Mouse (Mus musculus): ENCODE results near the gene Btbd9.
"Not testable (repeated sequence)": the region's sequence is repeated elsewhere in the genome, so short reads cannot be mapped to it uniquely, and the experiment has no call there.

Btbd9 gene

DNA sequence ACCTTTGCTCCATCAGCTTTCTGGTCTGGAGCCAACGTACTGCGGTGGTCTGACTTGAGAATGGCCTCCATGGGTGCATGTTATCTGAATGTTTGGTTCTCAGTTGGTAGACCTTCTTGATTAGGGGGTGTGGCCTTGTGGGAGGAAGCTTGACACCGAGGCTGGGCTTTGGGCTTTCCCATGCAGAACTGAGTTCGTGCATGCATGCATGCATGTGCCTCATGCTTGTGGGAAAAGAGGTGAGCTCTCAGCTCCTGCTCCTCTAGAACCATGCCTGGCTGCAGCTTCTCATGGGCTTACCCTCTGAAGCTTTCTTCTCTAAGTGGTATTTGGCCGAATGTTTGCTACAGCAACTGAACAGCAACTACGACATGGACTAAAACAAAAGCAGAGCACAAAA, 64.9 kb downstream of the Btbd9 start:
- TF ChIP-seq NANOG (IDR thresholded peaks at IDR 0.05; ENCODE audit: borderline replicate concordance, low read length) (no peak), POU5F1 (IDR thresholded peaks at IDR 0.05; ENCODE audit: borderline replicate concordance, low read length) (no peak), CTCF (conservative IDR thresholded peaks at IDR 0.05; ENCODE audit: low read length) (no peak)
- Histone ChIP-seq H3K27me3 (ENCODE audit: insufficient read depth, low read length) (no peaks in the 10 kb centered on the region), H3K36me3 (ENCODE audit: insufficient read depth, low read length) (peaks cover 34% of the 10 kb centered on the region), H3K4me1 (replicated peaks; ENCODE audit: low read depth, low read length) (peaks cover 6% of the 10 kb centered on the region; the same call in 1 of the 2 replicates), H3K9me3 (ENCODE audit: low read length) (no peaks in the 10 kb centered on the region), H3K4me3 (replicated peaks; ENCODE audit: low read length) (no peak overlapping the region)

DNA sequence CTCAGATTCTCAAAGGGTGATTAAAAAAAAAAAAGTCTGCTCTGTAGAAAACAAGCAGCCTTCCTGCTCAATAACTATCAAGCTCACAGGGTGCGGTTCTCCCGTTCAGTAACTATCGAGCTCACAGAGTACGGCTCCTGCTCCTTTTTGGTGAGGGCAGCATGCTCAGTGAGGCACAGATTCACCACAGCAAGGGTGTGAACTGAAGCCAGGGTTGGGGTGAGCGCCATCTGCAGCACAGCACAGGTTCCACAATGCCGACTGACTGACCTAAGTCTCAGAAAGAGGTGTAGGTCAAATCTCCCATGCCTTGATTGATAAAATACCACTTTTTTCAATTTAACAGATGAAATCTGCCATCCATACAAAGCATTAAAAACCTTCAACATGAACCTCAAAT, 66.1 kb downstream of the Btbd9 start:
- no peak overlapping the region for H3K4me3 ChIP-seq (replicated peaks; ENCODE audit: low read length)
- H3K36me3 ChIP-seq (ENCODE audit: insufficient read depth, low read length), result peaks cover 27% of the 10 kb centered on the region
- no peaks in the 10 kb centered on the region for H3K27me3 ChIP-seq (ENCODE audit: insufficient read depth, low read length)
- no peaks in the 10 kb centered on the region for H3K9me3 ChIP-seq (ENCODE audit: low read length)
- TF ChIP-seq CTCF (conservative IDR thresholded peaks at IDR 0.05; ENCODE audit: low read length) (peak; percentile 48), POU5F1 (IDR thresholded peaks at IDR 0.05; ENCODE audit: borderline replicate concordance, low read length) (no peak)
- H3K4me1 ChIP-seq (replicated peaks; ENCODE audit: low read depth, low read length), result peaks cover 6% of the 10 kb centered on the region; the same call in 1 of the 2 replicates

DNA sequence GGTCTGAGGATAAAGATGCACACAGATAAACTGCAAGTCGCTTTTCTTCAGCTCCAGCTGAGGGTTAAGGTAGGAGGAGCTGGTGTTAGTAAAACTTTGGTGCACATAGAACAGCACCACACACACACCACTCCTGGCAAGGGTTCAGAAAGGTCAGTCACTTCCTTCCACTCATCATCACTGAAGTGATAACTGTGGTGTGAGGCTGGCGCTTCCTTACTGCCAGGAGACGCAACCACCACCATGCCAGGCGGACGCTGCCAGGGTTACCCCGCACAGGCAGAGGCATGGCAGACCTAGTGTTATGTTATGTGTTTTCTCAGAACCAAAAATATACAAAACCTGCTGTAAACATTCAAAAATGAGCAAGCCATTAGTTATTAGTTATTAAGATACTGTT, 66.6 kb downstream of the Btbd9 start:
- Histone ChIP-seq H3K4me1 (replicated peaks; ENCODE audit: low read depth, low read length) (peaks cover 6% of the 10 kb centered on the region; the same call in 1 of the 2 replicates), H3K4me3 (replicated peaks; ENCODE audit: low read length) (no peak overlapping the region), H3K27me3 (ENCODE audit: insufficient read depth, low read length) (no peaks in the 10 kb centered on the region), H3K9me3 (ENCODE audit: low read length) (no peaks in the 10 kb centered on the region), H3K36me3 (ENCODE audit: insufficient read depth, low read length) (peaks cover 28% of the 10 kb centered on the region)
- TF ChIP-seq CTCF (conservative IDR thresholded peaks at IDR 0.05; ENCODE audit: low read length), result no peak
- no peak for TF ChIP-seq NANOG (IDR thresholded peaks at IDR 0.05; ENCODE audit: borderline replicate concordance, low read length)
- no peak for TF ChIP-seq POU5F1 (IDR thresholded peaks at IDR 0.05; ENCODE audit: borderline replicate concordance, low read length)

DNA sequence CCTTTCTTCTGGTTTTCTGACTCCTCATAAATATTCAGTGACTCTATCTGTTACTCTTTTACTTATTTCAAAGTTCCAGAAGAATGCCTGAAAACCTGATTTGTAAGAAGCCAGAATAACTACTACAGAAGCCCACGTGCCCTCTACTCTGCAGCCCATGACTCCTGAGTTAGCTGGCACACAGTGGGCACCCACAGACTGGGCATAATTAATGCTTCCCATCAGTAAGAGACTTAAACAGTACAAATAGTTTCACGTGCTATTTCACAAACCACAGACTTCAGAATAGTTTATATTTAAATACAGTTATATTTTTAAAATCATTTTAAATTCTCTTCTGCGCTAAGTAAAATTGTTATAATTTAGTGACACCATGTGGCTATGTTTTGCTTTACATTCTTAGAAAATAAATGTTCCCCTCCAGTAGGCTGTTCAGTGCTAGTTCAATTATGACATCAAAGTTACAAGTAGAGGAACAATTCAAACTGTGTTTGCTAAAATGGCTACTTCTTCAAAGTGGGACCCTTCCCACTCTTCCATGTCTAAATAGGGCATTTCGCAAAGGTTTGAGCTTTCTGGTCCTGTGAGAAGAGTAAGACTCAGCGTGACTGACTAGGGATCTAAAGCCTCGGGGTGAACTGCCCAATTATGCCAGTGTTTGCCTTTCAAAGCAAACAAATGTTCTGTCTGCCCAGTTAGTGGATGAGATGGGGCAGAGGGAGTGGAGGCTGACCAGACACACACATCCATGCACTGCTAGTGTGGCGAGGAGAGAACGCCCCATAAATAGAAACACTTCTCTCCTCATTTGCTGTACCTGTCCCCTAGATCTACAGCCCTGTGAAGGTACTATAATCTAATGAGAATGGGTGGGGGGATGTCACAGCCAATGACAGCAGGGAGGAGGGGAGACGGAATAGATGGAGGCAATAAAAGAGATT, 68.4 kb downstream of the Btbd9 start:
- H3K27me3 ChIP-seq (ENCODE audit: insufficient read depth, low read length), result no peaks in the 10 kb centered on the region
- H3K4me1 ChIP-seq (replicated peaks; ENCODE audit: low read depth, low read length), result peaks cover 6% of the 10 kb centered on the region; the same call in 1 of the 2 replicates
- H3K4me3 ChIP-seq (replicated peaks; ENCODE audit: low read length), result no peak overlapping the region
- H3K36me3 ChIP-seq (ENCODE audit: insufficient read depth, low read length), result peaks cover 22% of the 10 kb centered on the region
- no peaks in the 10 kb centered on the region for H3K9me3 ChIP-seq (ENCODE audit: low read length)
- TF ChIP-seq NANOG (IDR thresholded peaks at IDR 0.05; ENCODE audit: borderline replicate concordance, low read length) (no peak), POU5F1 (IDR thresholded peaks at IDR 0.05; ENCODE audit: borderline replicate concordance, low read length) (no peak), CTCF (conservative IDR thresholded peaks at IDR 0.05; ENCODE audit: low read length) (no peak)

DNA sequence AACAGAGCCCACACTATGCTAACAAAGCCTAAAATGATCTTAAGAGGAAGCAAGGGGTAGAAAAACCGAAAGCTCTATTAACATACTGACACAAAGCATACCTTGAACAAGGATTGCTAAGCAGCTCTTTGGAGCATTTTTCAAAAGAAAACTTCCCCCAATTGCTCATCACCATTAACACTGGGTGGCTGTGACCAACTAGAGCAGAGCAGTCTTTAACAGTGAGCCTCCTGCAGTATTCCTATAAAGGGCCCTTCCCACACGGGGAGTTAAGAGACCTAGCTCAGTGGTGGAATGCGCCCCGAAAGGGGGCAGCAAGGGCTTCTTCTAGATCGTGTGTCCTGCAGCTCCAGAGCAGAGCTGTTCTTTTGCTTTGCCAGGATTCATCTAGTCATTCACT, 69.4 kb downstream of the Btbd9 start:
- Histone ChIP-seq H3K4me3 (replicated peaks; ENCODE audit: low read length) (no peak overlapping the region), H3K4me1 (replicated peaks; ENCODE audit: low read depth, low read length) (peaks cover 6% of the 10 kb centered on the region; the same call in 1 of the 2 replicates)
- TF ChIP-seq POU5F1 (IDR thresholded peaks at IDR 0.05; ENCODE audit: borderline replicate concordance, low read length), result no peak
- TF ChIP-seq NANOG (IDR thresholded peaks at IDR 0.05; ENCODE audit: borderline replicate concordance, low read length), result no peak
- no peak for TF ChIP-seq CTCF (conservative IDR thresholded peaks at IDR 0.05; ENCODE audit: low read length)

DNA sequence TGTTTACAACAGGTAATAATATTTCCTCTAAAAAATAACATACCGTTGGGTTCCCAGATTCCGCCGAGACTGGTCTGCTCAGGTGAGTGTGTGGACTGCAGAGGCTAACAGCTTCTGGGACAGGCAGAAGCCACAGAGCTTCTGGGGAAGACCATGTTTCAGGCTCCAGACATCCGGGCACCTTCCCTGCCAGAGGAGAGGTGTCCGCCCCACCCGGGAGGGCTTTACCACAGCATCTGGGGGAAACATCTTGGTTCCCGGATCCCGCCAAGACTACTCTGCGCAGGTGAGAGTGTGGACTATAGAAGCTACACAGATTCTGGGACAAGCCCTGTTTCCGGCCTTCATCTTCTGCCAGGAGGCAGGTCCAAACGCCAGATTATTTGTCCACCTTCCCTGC, 76.7 kb downstream of the Btbd9 start:
- H3K4me3 ChIP-seq (replicated peaks; ENCODE audit: low read length); H3K4me1 ChIP-seq (replicated peaks; ENCODE audit: low read depth, low read length); H3K27me3 ChIP-seq (ENCODE audit: insufficient read depth, low read length): not testable (repeated sequence)
- H3K36me3 ChIP-seq (ENCODE audit: insufficient read depth, low read length), result peaks cover 14% of the 10 kb centered on the region
- H3K9me3 ChIP-seq (ENCODE audit: low read length), result peaks cover 26% of the 10 kb centered on the region

More for the DNA sequence above, 69.4 kb downstream of the Btbd9 start:
- H3K36me3 ChIP-seq (ENCODE audit: insufficient read depth, low read length), result peaks cover 17% of the 10 kb centered on the region
- no peaks in the 10 kb centered on the region for H3K27me3 ChIP-seq (ENCODE audit: insufficient read depth, low read length)
- H3K9me3 ChIP-seq (ENCODE audit: low read length), result no peaks in the 10 kb centered on the region

DNA sequence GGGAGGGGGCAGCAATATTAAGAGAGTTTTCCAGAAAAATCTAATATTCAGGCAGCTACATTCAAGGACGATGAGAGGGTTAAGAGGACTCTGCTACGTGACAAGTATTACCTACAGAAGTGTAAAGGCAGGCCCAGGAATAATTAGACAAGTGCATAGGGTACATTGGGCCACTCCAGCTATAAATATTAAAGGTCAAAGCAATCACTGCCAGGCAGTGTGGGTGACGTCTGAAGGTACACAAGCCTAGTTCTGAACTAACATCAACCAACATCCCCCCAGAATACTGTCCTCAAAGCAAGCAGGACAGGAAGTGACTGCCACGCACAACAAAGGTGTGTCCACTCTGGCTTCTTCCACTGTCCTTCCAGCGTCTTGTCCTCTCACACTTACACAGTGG, 77.5 kb downstream of the Btbd9 start:
- Histone ChIP-seq H3K27me3 (ENCODE audit: insufficient read depth, low read length) (no peaks in the 10 kb centered on the region), H3K36me3 (ENCODE audit: insufficient read depth, low read length) (peaks cover 12% of the 10 kb centered on the region), H3K4me1 (replicated peaks; ENCODE audit: low read depth, low read length) (peaks cover 6% of the 10 kb centered on the region; the same call in 1 of the 2 replicates), H3K4me3 (replicated peaks; ENCODE audit: low read length) (no peak overlapping the region), H3K9me3 (ENCODE audit: low read length) (peaks cover 26% of the 10 kb centered on the region)
- TF ChIP-seq NANOG (IDR thresholded peaks at IDR 0.05; ENCODE audit: borderline replicate concordance, low read length) (no peak), CTCF (conservative IDR thresholded peaks at IDR 0.05; ENCODE audit: low read length) (no peak), POU5F1 (IDR thresholded peaks at IDR 0.05; ENCODE audit: borderline replicate concordance, low read length) (no peak)

DNA sequence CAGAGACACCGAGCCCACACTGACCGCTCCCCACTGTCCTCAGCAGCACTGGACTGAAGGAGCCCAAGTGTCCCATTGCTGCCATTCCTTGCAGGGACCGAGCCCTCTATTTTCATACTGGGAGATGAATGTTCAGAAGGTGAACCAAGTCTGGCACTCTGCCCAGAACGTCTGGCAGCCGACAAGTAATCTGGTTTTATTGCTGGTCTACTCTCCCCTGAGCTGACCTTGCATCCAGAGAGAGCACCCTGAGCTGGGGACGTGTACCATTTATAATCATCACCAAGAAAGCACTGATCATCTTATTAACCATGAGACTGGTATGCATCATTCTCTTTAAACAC, 77.9 kb downstream of the Btbd9 start:
- H3K4me1 ChIP-seq (replicated peaks; ENCODE audit: low read depth, low read length), result peaks cover 6% of the 10 kb centered on the region; the same call in 1 of the 2 replicates
- no peak for TF ChIP-seq NANOG (IDR thresholded peaks at IDR 0.05; ENCODE audit: borderline replicate concordance, low read length)
- no peak for TF ChIP-seq POU5F1 (IDR thresholded peaks at IDR 0.05; ENCODE audit: borderline replicate concordance, low read length)
- TF ChIP-seq CTCF (conservative IDR thresholded peaks at IDR 0.05; ENCODE audit: low read length), result no peak
- H3K4me3 ChIP-seq (replicated peaks; ENCODE audit: low read length), result no peak overlapping the region
- H3K9me3 ChIP-seq (ENCODE audit: low read length), result peaks cover 26% of the 10 kb centered on the region
- H3K36me3 ChIP-seq (ENCODE audit: insufficient read depth, low read length), result peaks cover 12% of the 10 kb centered on the region
- no peaks in the 10 kb centered on the region for H3K27me3 ChIP-seq (ENCODE audit: insufficient read depth, low read length)
